Mouse (Mus musculus) liver, embryonic 14.5 days (tissue): ENCODE data around the gene Scoc. TPM values are rescaled to one million over a fixed set of nuclear protein-coding genes. Genes with fewer than 3 reads are reported as not detected.
"Not testable (repeated sequence)": the region's sequence is repeated elsewhere in the genome, so short reads cannot be mapped to it uniquely, and the experiment has no call there.

ENCODE experiments used
- ATAC-seq: fragments of 200-750 bp; cut with Nextera tagmentation; 2 replicates; pipeline ENCODE4 v1.8.0; 2017; ENCODE audit warnings: moderate number of reproducible peaks, mild to moderate bottlenecking, moderate library complexity; ENCODE audit not compliant: insufficient read depth
- DNase-seq, 3 experiments: peaks; one replicate each; pipeline ENCODE4 v3.0.0-alpha.2; 2012 to 2013; ENCODE audit warnings: low read depth in 3 of 3, low spot score in 3 of 3
- H3K27ac ChIP-seq: fragments of 300-500 bp; sonication (generic); 2 replicates; pipeline ENCODE4 v1.5.1; 2014; ENCODE audit warnings: moderate library complexity, mild to moderate bottlenecking, control low read depth, inconsistent platforms
- H3K27me3 ChIP-seq: fragments of 300-500 bp; sonication (generic); 2 replicates; pipeline ENCODE4 v1.6.1; 2014; ENCODE audit warnings: mild to moderate bottlenecking, low read length, moderate library complexity; ENCODE audit not compliant: control insufficient read depth, insufficient read depth
- H3K36me3 ChIP-seq: fragments of 300-500 bp; sonication (generic); replicated peaks from 2 replicates; pipeline ENCODE4 v1.6.1; 2014; ENCODE audit warnings: low read depth; ENCODE audit not compliant: control insufficient read depth, insufficient read depth
- H3K4me1 ChIP-seq, 2 experiments: fragments of 200-500 bp in 1 of 2; fragments of 300-500 bp in 1 of 2; sonication (generic) in 1 of 2; replicated peaks; 2 replicates each; pipeline ENCODE4 v1.6.1; 2012 to 2014; ENCODE audit warnings: antibody characterized with exemption in 1 of 2, inconsistent platforms in 1 of 2, low read length in 1 of 2; ENCODE audit not compliant: control insufficient read depth in 2 of 2, insufficient read depth in 2 of 2
- H3K4me2 ChIP-seq: fragments of 300-500 bp; sonication (generic); 2 replicates; pipeline ENCODE4 v1.6.1; 2014; ENCODE audit warnings: low read depth, mild to moderate bottlenecking, control low read depth, moderate library complexity
- H3K4me3 ChIP-seq, 2 experiments: fragments of 200-500 bp in 1 of 2; fragments of 300-500 bp in 1 of 2; sonication (generic) in 1 of 2; 2 replicates each; pipeline ENCODE4 v1.5.1; 2012 to 2014; ENCODE audit warnings: low read depth in 2 of 2, low read length in 2 of 2, mild to moderate bottlenecking in 2 of 2, control low read depth in 1 of 2, inconsistent platforms in 1 of 2, moderate library complexity in 1 of 2; ENCODE audit not compliant: insufficient read depth in 1 of 2
- H3K9ac ChIP-seq: fragments of 300-500 bp; sonication (generic); replicated peaks from 2 replicates; pipeline ENCODE4 v1.6.1; 2014; ENCODE audit warnings: mild to moderate bottlenecking, control low read depth, moderate library complexity
- H3K9me3 ChIP-seq: fragments of 300-500 bp; sonication (generic); 2 replicates; pipeline ENCODE4 v1.6.1; 2016; ENCODE audit warnings: low read length, mixed read lengths; ENCODE audit not compliant: control insufficient read depth
- CTCF ChIP-seq: IDR thresholded peaks from 2 replicates; pipeline ENCODE4 v1.5.1; 2016; ENCODE audit warnings: antibody characterized with exemption, low read depth, control low read depth
- EP300 ChIP-seq: IDR thresholded peaks from 2 replicates; pipeline ENCODE4 v1.6.1; 2016; ENCODE audit warnings: antibody characterized with exemption, low read depth
- WGBS: fragments of 180-500 bp; shearing (Covaris S2); extraction: QIAGEN DNeasy Blood & Tissue Kit; methylation state at CpG from one replicate; pipeline ENCODE4 v1.1.7; 2014; ENCODE audit not compliant: insufficient replicate concordance; 5-methylcytosine and 5-hydroxymethylcytosine counted together
- polyA plus RNA-seq, 2 experiments: library from polyadenylated mRNA; depleted of rRNA in 1 of 2; stranded (reverse) in 1 of 2; unstranded in 1 of 2; fragments of >200 nt; fragmentation: Nextera tagmentation in 1 of 2; extraction: Ambion mirVana in 1 of 2; gene quantifications; 2 replicates each; pipeline versions ENCODE4 v1.2.1 to v1.2.3; 2012 to 2014

Scoc gene
- polyA plus RNA-seq, 2 experiments, result 40.3 to 65.5 TPM

DNA sequence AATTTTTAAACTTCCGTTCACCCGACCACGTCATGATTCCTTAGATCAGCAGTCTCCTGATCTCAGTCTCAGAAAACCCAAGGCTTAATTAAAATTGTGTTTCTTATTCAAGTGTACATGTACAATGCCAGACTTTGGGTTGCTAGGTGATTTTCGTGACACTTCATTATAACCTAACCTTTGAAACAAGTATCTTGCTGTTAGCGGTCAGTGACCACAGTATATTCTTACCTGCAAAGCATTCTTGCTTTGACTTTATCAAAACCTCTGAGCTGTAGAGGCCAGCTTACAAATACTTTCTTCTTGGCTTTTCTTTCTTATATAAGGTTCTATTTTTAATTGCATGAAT lies 15.2 kb downstream of the Scoc start:
- ATAC-seq, result no peak
- Histone ChIP-seq H3K27me3 (no peaks in the 10 kb centered on the region), H3K9me3 (no peaks in the 10 kb centered on the region), H3K9ac (peak overlapping the region; percentile 9; the same call in 1 of the 2 replicates), H3K4me1 (peaks cover 18 to 19% of the 10 kb centered on the region in 2 experiments), H3K27ac (no peak overlapping the region), H3K4me3 (peak overlapping the region; percentile 74 to 97), H3K4me2 (peak overlapping the region; percentile 96), H3K36me3 (peaks cover 8% of the 10 kb centered on the region)
- no peak for DNase-seq
- WGBS, result 34% methylated on average over 5 of the region's 5 CpGs
- no peak for TF ChIP-seq CTCF
- no peak for TF ChIP-seq EP300

DNA sequence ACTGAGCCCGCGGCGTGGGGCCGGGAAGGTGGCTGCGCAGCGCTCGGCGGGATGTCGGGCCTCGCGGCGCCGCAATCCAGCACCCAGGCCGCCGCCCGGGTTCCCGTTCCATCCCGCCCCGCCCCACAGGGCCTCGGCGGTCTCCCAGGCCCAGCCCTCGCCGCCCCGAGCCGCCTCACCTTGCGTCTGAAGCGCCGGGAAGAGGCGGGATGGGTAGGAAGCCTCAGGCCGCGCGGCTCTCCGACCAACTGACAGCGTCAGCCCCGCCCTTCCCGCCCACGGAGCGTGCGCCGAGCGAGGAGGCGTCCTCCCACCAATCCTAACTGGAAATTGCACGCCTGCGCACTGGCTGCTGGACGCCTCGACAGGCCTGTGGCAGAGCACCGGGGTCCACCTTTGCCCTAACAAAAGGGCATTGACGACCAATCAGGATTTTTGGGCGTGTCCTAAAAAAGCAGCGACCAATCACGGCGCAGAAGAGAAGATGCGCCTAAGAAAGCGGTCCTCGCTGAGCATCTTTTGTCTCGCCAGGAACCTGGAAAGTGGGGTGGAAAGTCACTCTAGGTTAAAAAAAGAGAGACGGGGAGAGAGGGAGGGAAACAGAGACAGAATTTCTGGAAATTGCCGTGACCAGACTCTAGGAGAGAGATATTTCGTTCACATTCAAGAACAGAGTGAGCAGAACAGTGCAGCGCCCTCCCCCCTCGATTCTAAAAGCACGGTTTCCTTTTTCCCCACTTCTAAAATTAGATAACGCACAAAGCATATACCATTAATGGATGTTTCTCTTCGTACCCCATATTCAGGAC lies 15.7 kb downstream of the Scoc start:
- Histone ChIP-seq H3K4me2 (peak overlapping the region; percentile 96), H3K36me3 (peaks cover 14% of the 10 kb centered on the region), H3K9ac (peak overlapping the region; percentile 77), H3K4me3 (peak overlapping the region; percentile 74 to 97), H3K27ac (peak overlapping the region; percentile 60), H3K27me3 (no peaks in the 10 kb centered on the region), H3K4me1 (peaks cover 18 to 22% of the 10 kb centered on the region in 2 experiments), H3K9me3 (no peaks in the 10 kb centered on the region)
- under 1% methylated on average over 64 of the region's 64 CpGs for WGBS
- peak; percentile 98 for ATAC-seq
- TF ChIP-seq CTCF, result no peak
- no peak for TF ChIP-seq EP300
- peak; percentile 96 to 97 (median 97) for DNase-seq

- peak overlapping the region; percentile 60 for H3K27ac ChIP-seq
- H3K4me2 ChIP-seq, result peak overlapping the region; percentile 96
- under 1% methylated on average over 29 of the region's 29 CpGs for WGBS
- peaks cover 18 to 22% of the 10 kb centered on the region in 2 experiments for H3K4me1 ChIP-seq
- H3K4me3 ChIP-seq, result peak overlapping the region; percentile 74 to 97
- peaks cover 20% of the 10 kb centered on the region for H3K36me3 ChIP-seq
- DNase-seq (no peak), ATAC-seq (no peak; the same call in 1 of the 2 replicates)
- peak overlapping the region; percentile 77 for H3K9ac ChIP-seq
- no peak for TF ChIP-seq CTCF
- H3K27me3 ChIP-seq, result no peaks in the 10 kb centered on the region
- H3K9me3 ChIP-seq, result no peaks in the 10 kb centered on the region
These were observed 16.4 kb downstream of the Scoc start for GRCm38 (mm10) chr8:83441656-83442242.

GRCm38 (mm10) chr8:83437077-83437476 lies 21.1 kb downstream of the Scoc start:
- ATAC-seq (no peak), DNase-seq (no peak)
- no peak overlapping the region for H3K4me3 ChIP-seq
- no peak overlapping the region for H3K9ac ChIP-seq
- H3K27me3 ChIP-seq, result no peaks in the 10 kb centered on the region
- no peak overlapping the region for H3K4me2 ChIP-seq
- TF ChIP-seq CTCF (no peak), EP300 (no peak)
- WGBS, result 30% methylated on average over 1 of the region's 1 CpGs
- H3K36me3 ChIP-seq, result peaks cover 37% of the 10 kb centered on the region
- peaks cover 12 to 15% of the 10 kb centered on the region in 2 experiments for H3K4me1 ChIP-seq
- no peaks in the 10 kb centered on the region for H3K9me3 ChIP-seq
- no peak overlapping the region for H3K27ac ChIP-seq

- H3K27me3 ChIP-seq, result no peaks in the 10 kb centered on the region
- no peaks in the 10 kb centered on the region for H3K9me3 ChIP-seq
- no peak overlapping the region; the same call in 1 of the 2 replicates for H3K9ac ChIP-seq
- peak overlapping the region; percentile 44 for H3K27ac ChIP-seq
- H3K4me1 ChIP-seq, result peaks cover 36 to 43% of the 10 kb centered on the region in 2 experiments
- peak; percentile 78 for TF ChIP-seq EP300
- no peak for TF ChIP-seq CTCF
- DNase-seq (peak; percentile 69 to 81 (median 74)), ATAC-seq (peak; percentile 94)
- WGBS, result 12% methylated on average over 4 of the region's 4 CpGs
- H3K4me3 ChIP-seq, result peak overlapping the region; percentile 17 to 25; a peak in 1 of 4 replicates
- peak overlapping the region; percentile 56 for H3K4me2 ChIP-seq
- H3K36me3 ChIP-seq, result peaks cover 7% of the 10 kb centered on the region
These were observed 29.1 kb downstream of the Scoc start for GRCm38 (mm10) chr8:83429071-83429524.

DNA sequence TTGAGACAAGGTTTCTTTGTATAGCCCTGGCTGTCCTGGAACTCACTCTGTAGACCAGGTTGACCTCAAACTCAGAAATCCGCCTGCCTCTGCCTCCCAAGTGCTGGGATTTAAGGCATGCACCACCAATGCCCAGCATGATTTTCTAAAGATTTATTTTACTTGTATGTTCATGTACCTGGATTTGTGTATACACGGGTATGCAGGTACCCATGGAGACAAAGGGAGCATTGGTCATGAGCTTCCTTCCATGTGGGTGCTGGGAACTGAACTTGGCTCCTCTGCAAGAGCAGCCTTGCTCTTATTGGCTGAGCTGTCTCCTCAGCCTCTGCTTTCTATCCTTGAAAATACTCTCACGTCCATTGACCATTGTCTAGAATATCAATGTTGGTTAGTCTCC lies 29.6 kb downstream of the Scoc start:
- Histone ChIP-seq H3K27ac (peak overlapping the region; percentile 44), H3K4me3 (peak overlapping the region; percentile 15 to 17; a peak in 2 of 4 replicates), H3K4me1 (peaks cover 41 to 48% of the 10 kb centered on the region in 2 experiments), H3K4me2 (peak overlapping the region; percentile 56)
- peak; percentile 18; the same call in 1 of the 2 replicates for ATAC-seq
- H3K27me3 ChIP-seq, H3K9me3 ChIP-seq, H3K36me3 ChIP-seq, H3K9ac ChIP-seq, DNase-seq: not testable (repeated sequence)
- 52% methylated on average over 3 of the region's 3 CpGs for WGBS
